Mouse (Mus musculus) hindbrain, embryonic 11.5 days (tissue): Measurements from ENCODE around the gene Cpa1. TPM values are rescaled to one million over a fixed set of nuclear protein-coding genes. Genes with fewer than 3 reads are reported as not detected.

Source experiments
- ATAC-seq: fragments of 200-750 bp; cut with Nextera tagmentation; 2 replicates; pipeline ENCODE4 v1.8.0; 2017; ENCODE audit warnings: mild to moderate bottlenecking, moderate TSS enrichment, moderate library complexity; ENCODE audit not compliant: low FRiP score
- DNase-seq: peaks from one replicate; pipeline ENCODE4 v3.0.0-alpha.2; 2015; ENCODE audit warnings: low spot score
- H3K27ac ChIP-seq: fragments of 300-500 bp; sonication (generic); 2 replicates; pipeline ENCODE4 v1.5.1; 2014; ENCODE audit warnings: mild to moderate bottlenecking, low read depth, low read length
- H3K27me3 ChIP-seq: fragments of 300-500 bp; sonication (generic); 2 replicates; pipeline ENCODE4 v1.6.1; 2014; ENCODE audit warnings: mild to moderate bottlenecking, low read length, moderate library complexity, mixed read lengths; ENCODE audit not compliant: control insufficient read depth, insufficient read depth
- H3K36me3 ChIP-seq: fragments of 300-500 bp; sonication (generic); 2 replicates; pipeline ENCODE4 v1.6.1; 2014; ENCODE audit warnings: mild to moderate bottlenecking, low read length, moderate library complexity, mixed read lengths; ENCODE audit not compliant: control insufficient read depth, insufficient read depth
- H3K4me1 ChIP-seq: fragments of 300-500 bp; sonication (generic); replicated peaks from 2 replicates; pipeline ENCODE4 v1.6.1; 2014; ENCODE audit warnings: low read length, mixed read lengths; ENCODE audit not compliant: control insufficient read depth, insufficient read depth
- H3K4me2 ChIP-seq: fragments of 300-500 bp; sonication (generic); replicated peaks from 2 replicates; pipeline ENCODE4 v1.6.1; 2014; ENCODE audit warnings: mild to moderate bottlenecking, low read depth, low read length
- H3K4me3 ChIP-seq: fragments of 300-500 bp; sonication (generic); 2 replicates; pipeline ENCODE4 v1.5.1; 2014; ENCODE audit warnings: low read depth, low read length
- H3K9ac ChIP-seq: fragments of 300-500 bp; sonication (generic); 2 replicates; pipeline ENCODE4 v1.6.1; 2014; ENCODE audit warnings: low read depth, low read length
- H3K9me3 ChIP-seq: fragments of 300-500 bp; sonication (generic); 2 replicates; pipeline ENCODE4 v1.6.1; 2016; ENCODE audit warnings: low read length; ENCODE audit not compliant: control insufficient read depth
- WGBS: fragments of 180-500 bp; shearing (Covaris S2); extraction: QIAGEN DNeasy Blood & Tissue Kit; methylation state at CpG from one replicate; pipeline ENCODE4 v1.1.7; 2014; 5-methylcytosine and 5-hydroxymethylcytosine counted together
- polyA plus RNA-seq: library from polyadenylated mRNA; unstranded; fragments of >200 nt; fragmentation: Nextera tagmentation; extraction: Ambion mirVana; gene quantifications from 2 replicates; pipeline ENCODE4 v1.2.1, GENCODE M21; 2014

Gene Cpa1
- polyA plus RNA-seq, 1 experiment from 2014 or later, result 0.11 TPM

DNA sequence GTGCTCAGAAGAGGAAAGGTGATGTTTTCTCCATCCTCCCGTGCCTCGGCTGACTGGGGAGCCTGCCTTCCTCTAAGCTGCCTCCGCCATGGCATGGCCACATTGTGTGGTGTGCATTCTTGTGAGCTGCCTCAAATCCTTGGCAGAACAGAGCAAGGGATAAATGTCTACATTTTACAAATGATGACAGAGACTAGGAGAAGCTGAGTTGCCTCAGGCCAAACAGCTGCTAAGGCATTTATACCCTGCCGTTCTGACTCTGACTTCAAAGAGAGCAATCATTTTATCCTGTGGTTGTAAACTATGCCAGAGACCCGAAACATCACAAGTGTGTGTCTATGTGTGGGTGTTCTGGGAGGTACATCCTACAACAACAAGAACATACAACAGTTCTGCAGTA lies 28.6 kb downstream of the Cpa1 start:
- ATAC-seq (no peak), DNase-seq (no peak)
- Histone ChIP-seq H3K9ac (no peak overlapping the region), H3K27me3 (no peaks in the 10 kb centered on the region), H3K4me2 (no peak overlapping the region), H3K27ac (no peak overlapping the region), H3K4me3 (no peak overlapping the region), H3K4me1 (no peaks in the 10 kb centered on the region; the same call in 1 of the 2 replicates), H3K9me3 (no peaks in the 10 kb centered on the region), H3K36me3 (no peaks in the 10 kb centered on the region)
- WGBS, result 60% methylated on average over 5 of the region's 5 CpGs

- Histone ChIP-seq H3K4me1 (peaks cover 14% of the 10 kb centered on the region), H3K27ac (no peak overlapping the region), H3K36me3 (no peaks in the 10 kb centered on the region), H3K4me2 (no peak overlapping the region), H3K9ac (no peak overlapping the region), H3K27me3 (no peaks in the 10 kb centered on the region), H3K9me3 (no peaks in the 10 kb centered on the region), H3K4me3 (no peak overlapping the region)
- WGBS, result 89% methylated on average over 5 of the region's 5 CpGs
- no peak for DNase-seq
- ATAC-seq, result no peak
Measured at GRCm38 (mm10) chr6:30671696-30672095, 32.7 kb downstream of the Cpa1 start.

DNA sequence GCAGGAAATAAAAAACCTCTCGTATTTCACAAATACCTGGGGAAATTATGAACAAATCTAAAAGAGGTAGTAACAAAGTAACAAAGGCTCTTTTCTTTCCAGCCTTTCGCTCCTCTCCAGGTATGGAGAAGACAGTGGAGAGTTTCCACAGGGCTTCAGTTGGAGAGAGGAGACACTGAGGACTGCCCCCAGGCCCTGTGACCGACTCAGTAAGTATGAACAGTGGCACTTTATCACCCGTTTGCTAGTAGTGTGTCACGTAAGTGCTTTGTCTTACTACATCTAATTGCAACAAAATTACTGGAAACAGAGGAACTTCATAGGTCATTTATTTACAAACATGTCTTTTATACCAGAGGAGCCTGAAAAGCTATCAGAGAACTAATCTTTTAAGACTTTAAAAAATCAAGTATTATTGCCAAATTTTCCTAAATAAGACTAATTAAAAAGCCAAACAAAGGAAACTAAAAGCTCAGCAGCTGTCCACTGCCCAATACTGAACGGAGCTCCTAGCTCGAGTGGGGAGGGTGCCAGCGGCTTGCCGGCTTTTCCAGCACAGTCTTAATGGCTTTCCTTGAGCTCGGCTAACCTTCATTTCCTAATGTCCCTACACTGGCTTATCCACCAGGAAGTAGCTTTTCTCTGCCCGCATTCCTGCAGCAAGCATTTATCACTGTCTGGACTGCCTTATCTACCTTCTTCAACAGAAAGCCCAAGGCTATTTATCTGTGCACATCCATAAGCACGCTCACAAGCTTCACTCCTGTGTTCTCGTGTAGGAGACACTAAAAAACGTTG lies 34.9 kb downstream of the Cpa1 start:
- Histone ChIP-seq H3K4me3 (no peak overlapping the region), H3K9ac (peak overlapping the region; percentile 25; the same call in 1 of the 2 replicates), H3K27ac (peak overlapping the region; percentile 25), H3K9me3 (no peaks in the 10 kb centered on the region), H3K36me3 (no peaks in the 10 kb centered on the region), H3K27me3 (no peaks in the 10 kb centered on the region), H3K4me2 (no peak overlapping the region; the same call in 1 of the 2 replicates), H3K4me1 (peaks cover 17% of the 10 kb centered on the region)
- DNase-seq (peak; percentile 43), ATAC-seq (no peak; the same call in 1 of the 2 replicates)
- WGBS, result 46% methylated on average over 14 of the region's 14 CpGs

- Histone ChIP-seq H3K4me1 (peaks cover 17% of the 10 kb centered on the region), H3K9me3 (no peaks in the 10 kb centered on the region), H3K27ac (peak overlapping the region; percentile 91), H3K4me3 (no peak overlapping the region), H3K27me3 (no peaks in the 10 kb centered on the region), H3K36me3 (no peaks in the 10 kb centered on the region), H3K4me2 (no peak overlapping the region), H3K9ac (peak overlapping the region; percentile 70; the same call in 1 of the 2 replicates)
- WGBS, result 50% methylated on average over 9 of the region's 9 CpGs
- peak; percentile 40 for DNase-seq
- ATAC-seq, result peak; percentile 58; the same call in 1 of the 2 replicates
Measured at GRCm38 (mm10) chr6:30674714-30675280, 35.8 kb downstream of the Cpa1 start.

GRCm38 (mm10) chr6:30675281-30675771 lies 36.3 kb downstream of the Cpa1 start:
- peak; percentile 43 for DNase-seq
- H3K9me3 ChIP-seq, result no peaks in the 10 kb centered on the region
- ATAC-seq, result peak; percentile 58; the same call in 1 of the 2 replicates
- H3K4me1 ChIP-seq, result peaks cover 17% of the 10 kb centered on the region
- no peak overlapping the region for H3K4me3 ChIP-seq
- H3K27me3 ChIP-seq, result no peaks in the 10 kb centered on the region
- peak overlapping the region; percentile 70 for H3K9ac ChIP-seq
- peak overlapping the region; percentile 21; the same call in 1 of the 2 replicates for H3K4me2 ChIP-seq
- no peaks in the 10 kb centered on the region for H3K36me3 ChIP-seq
- 18% methylated on average over 11 of the region's 11 CpGs for WGBS
- H3K27ac ChIP-seq, result peak overlapping the region; percentile 91

DNA sequence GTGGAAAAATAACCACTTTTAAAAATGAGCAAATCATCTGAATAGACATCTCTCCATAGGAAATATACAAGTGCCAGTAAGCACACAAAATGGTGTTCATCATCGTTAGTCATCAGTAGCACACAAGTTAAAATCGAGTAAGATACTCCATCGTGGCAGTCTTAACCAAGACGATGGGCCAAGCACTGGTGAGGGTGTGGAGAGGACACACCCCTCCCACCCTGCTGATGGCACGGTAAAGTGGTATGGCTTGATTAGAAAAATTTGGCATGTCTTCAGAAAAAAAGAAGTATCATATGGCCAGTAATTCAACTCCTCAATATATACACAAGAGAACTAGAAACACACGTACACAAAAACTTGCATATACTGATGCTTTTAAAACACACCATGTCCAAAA lies 37.5 kb downstream of the Cpa1 start:
- DNase-seq (no peak), ATAC-seq (no peak)
- Histone ChIP-seq H3K9ac (no peak overlapping the region), H3K36me3 (no peaks in the 10 kb centered on the region), H3K4me1 (peaks cover 17% of the 10 kb centered on the region), H3K4me3 (no peak overlapping the region), H3K9me3 (no peaks in the 10 kb centered on the region), H3K4me2 (no peak overlapping the region), H3K27ac (no peak overlapping the region), H3K27me3 (no peaks in the 10 kb centered on the region)
- 93% methylated on average over 6 of the region's 6 CpGs for WGBS

DNA sequence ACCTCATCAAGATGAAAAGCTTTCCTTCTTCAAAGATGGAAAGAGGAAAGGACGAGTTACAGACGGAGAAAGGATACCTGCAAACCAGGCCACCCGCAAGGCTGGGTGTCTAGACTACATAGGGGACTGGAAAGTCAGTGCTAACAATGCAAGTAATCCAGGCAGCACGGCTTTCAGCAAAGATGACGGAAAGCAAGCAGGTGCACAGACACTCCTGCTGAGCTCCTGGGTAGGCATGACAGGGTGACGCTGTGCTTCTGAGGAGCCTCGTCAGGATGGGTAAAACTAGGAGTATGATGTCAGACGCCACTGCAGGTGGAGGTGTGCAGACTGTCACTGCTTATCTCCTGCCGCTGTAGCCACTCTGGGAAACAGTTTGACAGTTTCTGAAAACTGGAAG lies 38.6 kb downstream of the Cpa1 start:
- DNase-seq (no peak), ATAC-seq (no peak)
- H3K27me3 ChIP-seq, result no peaks in the 10 kb centered on the region
- H3K4me1 ChIP-seq, result peaks cover 17% of the 10 kb centered on the region
- no peak overlapping the region for H3K27ac ChIP-seq
- 80% methylated on average over 9 of the region's 9 CpGs for WGBS
- no peak overlapping the region for H3K4me2 ChIP-seq
- H3K36me3 ChIP-seq, result no peaks in the 10 kb centered on the region
- no peaks in the 10 kb centered on the region for H3K9me3 ChIP-seq
- H3K4me3 ChIP-seq, result no peak overlapping the region
- H3K9ac ChIP-seq, result no peak overlapping the region

- DNase-seq (peak; percentile 44), ATAC-seq (peak; percentile 65; the same call in 1 of the 2 replicates)
- Histone ChIP-seq H3K4me1 (peaks cover 17% of the 10 kb centered on the region), H3K4me2 (no peak overlapping the region), H3K4me3 (no peak overlapping the region), H3K36me3 (no peaks in the 10 kb centered on the region), H3K27me3 (no peaks in the 10 kb centered on the region), H3K9ac (no peak overlapping the region), H3K27ac (no peak overlapping the region), H3K9me3 (no peaks in the 10 kb centered on the region)
- WGBS, result 54% methylated on average over 6 of the region's 6 CpGs
Measured at GRCm38 (mm10) chr6:30678482-30678881, 39.5 kb downstream of the Cpa1 start.
